Mouse (Mus musculus) heart, postnatal 0 days (tissue): ENCODE results near the gene Itih4. TPM values are rescaled to one million over a fixed set of nuclear protein-coding genes. Genes with fewer than 3 reads are reported as not detected.

ENCODE experiments used
- ATAC-seq: fragments of 200-750 bp; cut with Nextera tagmentation; 2 replicates; pipeline ENCODE4 v1.8.0; 2017; ENCODE audit warnings: low read depth, moderate number of reproducible peaks, moderate library complexity; ENCODE audit not compliant: insufficient read depth
- DNase-seq: peaks from one replicate; pipeline ENCODE4 v3.0.0-alpha.2; 2016; ENCODE audit warnings: low spot score
- H3K27ac ChIP-seq: fragments of 300-500 bp; sonication (generic); 2 replicates; pipeline ENCODE4 v1.5.1; 2014; ENCODE audit warnings: low read depth, mild to moderate bottlenecking
- H3K27me3 ChIP-seq: fragments of 300-500 bp; sonication (generic); 2 replicates; pipeline ENCODE4 v1.6.1; 2014; ENCODE audit warnings: low read length, mixed read lengths; ENCODE audit not compliant: control insufficient read depth, insufficient read depth
- H3K36me3 ChIP-seq: fragments of 300-500 bp; sonication (generic); replicated peaks from 2 replicates; pipeline ENCODE4 v1.6.1; 2014; ENCODE audit warnings: low read length, mixed read lengths; ENCODE audit not compliant: control insufficient read depth, insufficient read depth
- H3K4me1 ChIP-seq: fragments of 300-500 bp; sonication (generic); 2 replicates; pipeline ENCODE4 v1.6.1; 2014; ENCODE audit warnings: antibody characterized with exemption; ENCODE audit not compliant: control insufficient read depth, insufficient read depth
- H3K4me2 ChIP-seq: fragments of 300-500 bp; sonication (generic); 2 replicates; pipeline ENCODE4 v1.6.1; 2014; ENCODE audit warnings: low read depth, mild to moderate bottlenecking, low read length, moderate library complexity
- H3K4me3 ChIP-seq: fragments of 300-500 bp; sonication (generic); 2 replicates; pipeline ENCODE4 v1.5.1; 2014; ENCODE audit warnings: low read depth, low read length
- H3K9ac ChIP-seq: fragments of 300-500 bp; sonication (generic); replicated peaks from 2 replicates; pipeline ENCODE4 v1.6.1; 2014; ENCODE audit warnings: low read depth, low read length, mixed read lengths
- H3K9me3 ChIP-seq: fragments of 300-500 bp; sonication (generic); replicated peaks from 2 replicates; pipeline ENCODE4 v1.6.1; 2016; ENCODE audit warnings: low read length; ENCODE audit not compliant: control insufficient read depth
- CTCF ChIP-seq: IDR thresholded peaks from 2 replicates; pipeline ENCODE4 v1.5.1; 2016; ENCODE audit warnings: antibody characterized with exemption, control low read depth, low read depth
- EP300 ChIP-seq: IDR thresholded peaks from 2 replicates; pipeline ENCODE4 v1.6.1; 2016; ENCODE audit warnings: antibody characterized with exemption, low read depth
- WGBS: fragments of 180-500 bp; shearing (Covaris S2); extraction: QIAGEN DNeasy Blood & Tissue Kit; methylation state at CpG from one replicate; pipeline ENCODE4 v1.1.7; 2014; 5-methylcytosine and 5-hydroxymethylcytosine counted together
- polyA plus RNA-seq: library from polyadenylated mRNA; unstranded; fragments of >200 nt; fragmentation: Nextera tagmentation; extraction: Ambion mirVana; gene quantifications from 2 replicates; pipeline ENCODE4 v1.2.1, GENCODE M21; 2015
- total RNA-seq: library from RNA; depleted of rRNA; stranded (reverse); fragments of >200 nt; gene quantifications from 2 replicates; pipeline ENCODE4 v1.2.3, GENCODE M21; 2014; ENCODE audit warnings: low replicate concordance

Itih4 gene
- total and polyA plus RNA-seq, 2 experiments from 2014 or later: 0.61 to 2.2 TPM

DNA sequence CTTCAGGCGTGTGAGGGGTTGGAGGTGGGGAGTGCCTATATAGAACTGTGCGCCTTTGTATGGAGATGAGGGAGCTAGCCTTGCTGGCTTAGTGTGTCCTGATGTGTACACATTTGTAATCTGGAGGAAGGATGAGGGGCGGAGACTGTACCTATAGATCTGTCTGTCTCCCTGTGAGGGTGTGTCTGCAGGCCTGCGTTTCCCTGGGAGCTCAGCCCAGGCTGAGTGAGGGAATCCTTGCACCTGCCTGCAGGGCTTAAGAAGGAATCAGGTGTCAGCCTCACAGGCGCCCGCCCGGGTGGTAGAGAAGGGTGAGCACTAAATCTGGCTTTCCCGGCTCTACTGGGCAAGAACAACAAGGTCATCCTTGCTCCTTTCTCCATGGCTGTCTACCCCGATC lies 6.5 kb upstream of the Itih4 start:
- Histone ChIP-seq H3K9me3 (no peaks in the 10 kb centered on the region), H3K4me3 (0 out of 2 replicates have a peak overlapping the region, but pooled peaks have one; percentile 11), H3K4me2 (peak overlapping the region; percentile 41), H3K9ac (peak overlapping the region; percentile 40; the same call in 1 of the 2 replicates), H3K36me3 (no peaks in the 10 kb centered on the region), H3K4me1 (peaks cover 10% of the 10 kb centered on the region; the same call in 1 of the 2 replicates), H3K27ac (peak overlapping the region; percentile 85), H3K27me3 (no peaks in the 10 kb centered on the region)
- ATAC-seq (peak; percentile 28; the same call in 1 of the 2 replicates), DNase-seq (no peak)
- TF ChIP-seq EP300 (no peak), CTCF (no peak)
- WGBS: 60% methylated on average over 9 of the region's 9 CpGs

DNA sequence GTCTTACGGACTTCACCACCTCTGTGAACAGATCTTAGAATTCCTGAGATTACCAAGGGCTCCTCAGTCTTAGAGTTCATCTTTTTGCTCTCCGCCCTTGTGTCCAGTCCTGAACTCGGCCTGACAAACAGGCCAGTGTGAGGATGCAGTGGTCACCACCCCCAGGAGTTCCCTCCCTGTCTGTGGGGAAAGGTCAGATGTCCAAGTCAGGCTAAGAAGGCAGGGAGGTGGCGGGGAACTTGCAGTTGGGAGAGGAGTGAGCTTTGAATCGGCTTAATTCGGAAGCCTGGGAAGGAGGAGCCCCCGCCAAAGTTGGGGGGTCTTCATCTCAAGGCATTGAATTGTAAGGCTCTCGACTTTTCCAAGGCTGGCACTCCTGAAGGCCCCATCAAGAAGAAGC lies 6.0 kb upstream of the Itih4 start:
- H3K27me3 ChIP-seq: no peaks in the 10 kb centered on the region
- H3K36me3 ChIP-seq: no peaks in the 10 kb centered on the region
- no peaks in the 10 kb centered on the region for H3K9me3 ChIP-seq
- TF ChIP-seq CTCF (no peak), EP300 (no peak)
- no peak overlapping the region for H3K27ac ChIP-seq
- no peak overlapping the region for H3K4me2 ChIP-seq
- DNase-seq (no peak), ATAC-seq (no peak)
- WGBS: 76% methylated on average over 8 of the region's 8 CpGs
- no peak overlapping the region for H3K4me3 ChIP-seq
- peaks cover 10% of the 10 kb centered on the region; the same call in 1 of the 2 replicates for H3K4me1 ChIP-seq
- H3K9ac ChIP-seq: no peak overlapping the region

DNA sequence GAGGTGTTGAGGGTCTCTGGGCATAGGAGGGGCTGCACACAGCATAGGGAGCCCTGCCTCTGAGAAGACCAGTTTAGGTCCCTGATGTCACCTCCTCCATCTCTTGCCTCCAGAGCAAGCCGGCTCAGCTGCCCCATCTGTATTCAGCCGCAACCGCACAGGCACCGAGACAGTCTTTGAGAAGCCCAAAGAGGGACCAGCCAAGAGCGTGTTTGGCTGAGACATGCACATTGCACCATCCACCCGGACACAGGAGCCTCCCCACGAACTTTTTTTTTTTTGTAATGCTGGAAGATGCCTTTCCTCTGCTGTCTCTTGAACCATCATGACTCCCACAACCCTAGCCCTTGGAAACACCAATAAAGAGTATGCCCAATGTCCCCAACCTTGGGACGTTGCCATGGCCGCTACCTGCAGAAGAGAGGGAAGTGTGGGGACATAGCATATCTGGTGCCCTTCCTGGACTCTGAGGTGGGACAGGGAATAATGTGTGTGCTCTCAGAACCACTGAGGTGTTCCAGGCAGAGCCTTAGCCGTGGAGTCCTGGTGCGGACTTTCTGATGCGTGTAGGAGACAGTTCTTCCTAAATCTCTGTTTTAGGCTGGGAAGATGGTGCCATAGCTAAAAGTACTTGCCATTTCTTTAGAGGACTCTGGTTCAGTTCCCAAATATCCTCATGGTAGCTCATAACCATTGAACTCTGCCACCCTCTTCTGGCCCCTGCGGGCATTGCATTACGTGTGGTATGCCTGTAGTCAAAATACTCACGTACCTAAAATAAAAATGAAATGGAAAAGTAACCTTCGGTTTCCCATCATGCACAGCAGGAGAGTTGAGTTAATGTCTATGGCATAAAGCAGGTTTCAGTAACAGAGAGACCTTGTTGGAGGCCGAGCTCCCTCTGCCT lies 5.2 kb upstream of the Itih4 start:
- no peaks in the 10 kb centered on the region for H3K9me3 ChIP-seq
- no peaks in the 10 kb centered on the region for H3K27me3 ChIP-seq
- H3K4me1 ChIP-seq: peaks cover 10% of the 10 kb centered on the region; the same call in 1 of the 2 replicates
- H3K4me3 ChIP-seq: no peak overlapping the region
- H3K9ac ChIP-seq: no peak overlapping the region
- ATAC-seq (no peak), DNase-seq (no peak)
- no peaks in the 10 kb centered on the region for H3K36me3 ChIP-seq
- no peak overlapping the region for H3K27ac ChIP-seq
- no peak overlapping the region for H3K4me2 ChIP-seq
- WGBS: 78% methylated on average over 17 of the region's 17 CpGs
- TF ChIP-seq EP300 (no peak), CTCF (peak; percentile 70)

DNA sequence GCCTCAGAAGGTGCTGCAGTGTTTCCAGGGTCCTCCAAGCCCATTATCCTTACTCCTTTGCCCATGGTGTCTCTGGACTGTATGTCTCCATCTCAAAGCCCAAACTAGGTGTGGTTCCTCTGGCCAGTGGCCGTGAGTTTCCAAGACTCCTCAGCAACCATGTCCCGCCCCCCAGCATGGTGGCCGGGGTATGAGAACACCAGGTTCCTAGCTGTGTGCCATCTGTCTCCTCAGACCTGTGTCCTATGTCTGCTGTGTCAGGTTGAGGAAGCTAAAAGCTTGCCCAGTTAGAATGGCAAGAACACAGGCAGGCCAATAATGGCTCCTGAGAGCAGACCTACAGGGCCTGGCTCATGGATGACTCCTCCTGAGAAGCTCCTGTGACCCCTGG lies 4.6 kb upstream of the Itih4 start:
- WGBS: 85% methylated on average over 3 of the region's 3 CpGs
- H3K9ac ChIP-seq: no peak overlapping the region
- H3K4me1 ChIP-seq: peaks cover 10% of the 10 kb centered on the region; the same call in 1 of the 2 replicates
- no peak overlapping the region for H3K4me3 ChIP-seq
- no peaks in the 10 kb centered on the region for H3K9me3 ChIP-seq
- ATAC-seq: no peak
- no peaks in the 10 kb centered on the region for H3K27me3 ChIP-seq
- no peaks in the 10 kb centered on the region for H3K36me3 ChIP-seq
- no peak overlapping the region for H3K27ac ChIP-seq
- TF ChIP-seq CTCF (no peak), EP300 (no peak)
- H3K4me2 ChIP-seq: no peak overlapping the region
- no peak for DNase-seq

DNA sequence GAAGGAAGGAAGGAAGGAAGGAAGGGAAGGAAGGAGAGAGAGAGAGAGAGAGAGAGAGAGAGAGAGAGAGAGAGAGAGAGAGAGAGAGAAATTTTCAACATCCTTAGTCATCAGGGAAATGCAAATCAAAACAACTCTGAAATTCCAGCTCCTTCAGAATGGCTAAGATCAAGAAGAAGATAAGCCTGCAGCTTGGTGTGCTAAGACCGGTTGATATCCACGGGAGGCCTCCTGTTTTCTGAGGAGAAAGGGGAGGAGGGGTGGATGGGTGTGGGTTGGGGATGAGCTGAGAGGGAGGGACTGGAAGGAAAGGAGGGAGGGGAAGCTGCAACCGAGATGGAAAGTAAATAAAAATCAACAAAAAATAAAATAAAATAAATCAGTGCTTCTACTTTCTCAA lies 978 bp upstream of the Itih4 start:
- TF ChIP-seq CTCF (no peak), EP300 (no peak)
- Histone ChIP-seq H3K27ac (no peak overlapping the region), H3K36me3 (no peaks in the 10 kb centered on the region), H3K4me2 (no peak overlapping the region), H3K4me3 (no peak overlapping the region), H3K9ac (no peak overlapping the region), H3K4me1 (peaks cover 4% of the 10 kb centered on the region), H3K27me3 (no peaks in the 10 kb centered on the region), H3K9me3 (no peaks in the 10 kb centered on the region)
- 20% methylated on average over 3 of the region's 3 CpGs for WGBS
- DNase-seq: no peak
- no peak for ATAC-seq
